Comparison of ENCODE assay signal across 29 mouse cellular contexts in genomic region chr10:84316857-84317256, GRCm38 (mm10).
"Had no signal": no experiment of that assay in that cellular context is flagged by ENCODE, and none has a peak within 500 bp of the region (broad histone marks: within the 10 kb centered on the region; RNA-seq: fewer than 3 reads in every experiment).

No protein-coding gene starts in this region.

- H3K9ac ChIP-seq: limb, embryonic 12.5 days; limb, embryonic 13.5 days; limb, embryonic 15.5 days; liver, embryonic 12.5 days; liver, embryonic 13.5 days; liver, embryonic 14.5 days; liver, embryonic 15.5 days; liver, postnatal 0 days; lung, embryonic 14.5 days; lung, embryonic 15.5 days; midbrain, embryonic 12.5 days; midbrain, embryonic 13.5 days had no signal

- DNase-seq: left cerebral cortex, postnatal 4 days; liver; liver, embryonic 13.5 days; liver, postnatal 0 days; lung, adult 18-20 months; lung, adult 2 months; lung, embryonic 14.5 days; lung, postnatal 10 days; lung, postnatal 14 days; lung, postnatal 36 days; lung, postnatal 4 days; midbrain, embryonic 14.5 days had no signal

- H3K9me3 ChIP-seq: limb, embryonic 10.5 days; limb, embryonic 12.5 days; limb, embryonic 13.5 days; limb, embryonic 15.5 days; liver, embryonic 12.5 days; liver, embryonic 13.5 days; liver, embryonic 15.5 days; lung, embryonic 15.5 days; megakaryocyte, embryonic 14.5 days; midbrain, embryonic 10.5 days; midbrain, embryonic 12.5 days; midbrain, embryonic 13.5 days had no signal

- ATAC-seq: liver, embryonic 12.5 days; liver, postnatal 0 days; lung, postnatal 0 days; midbrain, embryonic 13.5 days; midbrain, embryonic 16.5 days had no signal

- H3K36me3 ChIP-seq: limb, embryonic 10.5 days; limb, embryonic 12.5 days; limb, embryonic 13.5 days; limb, embryonic 15.5 days; liver, embryonic 12.5 days; liver, embryonic 13.5 days; liver, embryonic 15.5 days; lung, embryonic 15.5 days; midbrain, embryonic 10.5 days; midbrain, embryonic 12.5 days; midbrain, embryonic 13.5 days had no signal

- H3K4me2 ChIP-seq: limb, embryonic 12.5 days; limb, embryonic 13.5 days; limb, embryonic 15.5 days; liver, embryonic 11.5 days; liver, embryonic 12.5 days; liver, embryonic 13.5 days; liver, embryonic 15.5 days; lung, embryonic 14.5 days; lung, embryonic 15.5 days; midbrain, embryonic 12.5 days; midbrain, embryonic 13.5 days had no signal

- H3K4me1 ChIP-seq: limb, embryonic 10.5 days; limb, embryonic 12.5 days; limb, embryonic 13.5 days; limb, embryonic 15.5 days; liver, embryonic 12.5 days; liver, embryonic 13.5 days; liver, embryonic 15.5 days; lung, embryonic 15.5 days; megakaryocyte, embryonic 14.5 days; midbrain, embryonic 12.5 days; midbrain, embryonic 13.5 days had no signal

- H3K27ac ChIP-seq: left cerebral cortex, adult 2 months; limb, embryonic 10.5 days; limb, embryonic 12.5 days; limb, embryonic 13.5 days; limb, embryonic 15.5 days; liver, embryonic 12.5 days; liver, embryonic 13.5 days; liver, embryonic 14.5 days; liver, embryonic 15.5 days; lung, embryonic 15.5 days; macrophage; midbrain, embryonic 10.5 days; midbrain, embryonic 12.5 days; midbrain, embryonic 13.5 days had no signal

- H3K27me3 ChIP-seq: limb, embryonic 12.5 days; limb, embryonic 13.5 days; limb, embryonic 15.5 days; liver, embryonic 12.5 days; liver, embryonic 13.5 days; liver, embryonic 15.5 days; lung, embryonic 15.5 days; midbrain, embryonic 12.5 days; midbrain, embryonic 13.5 days had no signal

- H3K4me3 ChIP-seq: left cerebral cortex, adult 2 months; limb, embryonic 10.5 days; limb, embryonic 12.5 days; limb, embryonic 13.5 days; limb, embryonic 15.5 days; liver, embryonic 12.5 days; liver, embryonic 13.5 days; liver, embryonic 15.5 days; lung, embryonic 15.5 days; megakaryocyte, embryonic 14.5 days; midbrain, embryonic 10.5 days; midbrain, embryonic 12.5 days; midbrain, embryonic 13.5 days had no signal
